Mouse (Mus musculus): ENCODE data around the gene Ern1.

DNA sequence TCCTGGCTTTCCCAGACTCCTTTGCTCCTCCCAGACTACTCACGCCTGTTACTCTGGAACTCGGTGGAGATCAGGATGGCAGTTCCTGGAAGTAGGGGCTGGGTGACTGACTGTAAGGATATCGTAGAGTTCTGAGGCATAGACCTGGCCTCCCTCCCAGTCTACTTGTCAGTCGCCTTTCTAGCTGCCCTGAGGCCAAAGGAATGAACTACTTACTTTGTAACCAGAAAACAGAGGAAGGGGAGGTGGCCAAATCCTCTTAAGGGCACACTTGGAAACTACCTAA is 94.4 kb downstream of the Ern1 start:
- TF ChIP-seq POLR2A (IDR thresholded peaks at IDR 0.05; ENCODE audit: extremely low read depth, insufficient read depth, low read length) (no peak), CTCF (IDR thresholded peaks at IDR 0.05; ENCODE audit: low read depth, low read length) (no peak)

Measured in liver, adult 2 months (tissue).